Mouse (Mus musculus): ENCODE measurements around the gene Hhat.
A peak's percentile ranks its signal among the peaks of the same experiment; 100 is the strongest.

Gene Hhat

DNA sequence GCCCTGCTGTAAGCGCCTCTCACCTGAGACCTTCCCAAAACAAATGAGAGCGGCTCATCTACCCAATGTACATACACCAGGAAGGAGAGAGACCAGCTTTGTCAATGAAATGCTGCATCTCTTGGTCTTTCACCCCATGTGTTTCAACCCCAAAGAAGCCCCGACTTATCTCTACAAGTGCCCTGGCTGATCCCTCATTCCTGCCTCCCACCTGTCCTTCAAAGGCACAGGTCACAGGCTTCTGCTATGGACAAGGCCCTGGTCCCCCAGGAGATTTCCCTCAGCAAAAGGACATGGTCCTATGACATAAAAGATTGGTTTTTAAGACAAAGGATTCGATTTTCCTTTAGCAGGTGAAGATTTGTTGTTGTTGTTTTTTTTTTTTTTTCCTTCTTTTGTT is 227.3 kb downstream of the Hhat start:
- DNase-seq: no peak

DNA sequence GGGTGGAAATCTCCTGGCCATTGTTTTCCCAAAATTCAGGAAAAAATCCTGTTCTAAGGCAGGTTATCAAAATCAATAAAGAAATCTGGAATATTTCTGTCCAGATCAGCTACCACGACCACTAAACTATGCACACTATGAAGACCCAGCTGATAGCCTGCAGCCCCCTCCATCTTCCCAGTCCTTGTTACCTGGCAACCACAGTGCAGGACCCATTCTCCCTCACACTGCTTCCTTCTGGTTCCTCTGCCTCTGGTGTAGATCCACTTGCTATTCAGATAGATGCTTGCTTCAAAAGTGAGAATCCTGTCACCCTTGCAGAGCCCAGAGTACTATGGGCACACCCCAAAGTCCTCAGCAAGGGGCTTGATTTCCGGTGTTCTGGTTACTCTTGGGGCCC is 228.9 kb downstream of the Hhat start:
- DNase-seq: no peak

DNA sequence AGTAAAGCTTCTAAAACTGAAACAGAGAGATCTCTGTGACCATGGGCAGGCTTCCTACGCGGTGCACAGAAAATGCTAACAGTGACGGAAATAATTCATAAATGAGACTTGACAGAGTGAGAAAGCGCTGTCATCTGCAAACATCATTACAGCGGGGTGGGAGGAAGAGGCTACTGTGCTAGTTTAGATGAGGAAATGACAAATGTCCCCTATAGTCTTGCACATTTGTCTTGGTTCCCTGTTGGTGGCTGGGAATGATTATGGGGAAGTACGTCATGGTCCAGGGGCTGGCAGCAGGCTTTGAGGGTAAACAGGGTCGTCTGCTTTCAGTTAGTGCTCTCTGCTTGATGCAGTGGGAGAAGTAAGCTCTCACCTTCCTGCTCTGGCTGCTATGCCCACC is 233.9 kb downstream of the Hhat start:
- no peak for DNase-seq

DNA sequence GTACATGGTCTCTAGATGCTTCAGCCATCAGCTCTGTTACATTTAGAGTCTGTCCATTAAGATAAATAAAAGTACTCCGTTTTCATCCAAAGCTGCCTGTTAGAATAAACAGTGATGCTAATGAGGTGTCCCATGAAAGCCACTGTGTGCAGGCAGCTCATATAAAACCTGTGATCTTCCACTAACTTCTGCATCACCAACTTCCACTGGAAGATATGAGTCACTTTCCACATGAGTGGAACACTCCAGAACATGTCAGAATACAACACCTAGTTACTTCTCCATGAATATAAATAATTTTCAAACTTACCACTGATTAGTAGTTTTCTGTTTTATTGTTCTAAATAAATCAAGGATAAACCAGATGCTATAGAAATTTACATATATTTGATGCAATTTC is 234.6 kb downstream of the Hhat start:
- no peak for DNase-seq

DNA sequence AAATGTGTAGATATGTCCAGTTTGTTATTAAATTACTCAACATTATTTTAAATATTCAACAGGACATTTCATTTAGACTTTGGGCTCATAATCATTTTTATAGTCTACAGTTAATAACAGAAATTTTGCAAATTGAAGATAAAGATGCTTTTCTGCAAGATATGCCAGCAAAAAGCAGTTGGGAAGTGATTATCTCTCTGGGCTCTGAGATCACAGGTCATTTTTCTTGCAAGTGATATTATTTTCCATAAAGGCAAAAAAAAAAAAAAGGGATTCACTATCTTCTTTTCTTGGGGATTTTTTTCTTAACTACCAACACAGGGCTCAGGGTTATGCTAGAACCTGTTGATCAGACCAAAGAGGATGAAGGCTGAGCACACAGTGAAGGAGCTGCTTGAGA is 238.0 kb downstream of the Hhat start:
- no peak for DNase-seq

DNA sequence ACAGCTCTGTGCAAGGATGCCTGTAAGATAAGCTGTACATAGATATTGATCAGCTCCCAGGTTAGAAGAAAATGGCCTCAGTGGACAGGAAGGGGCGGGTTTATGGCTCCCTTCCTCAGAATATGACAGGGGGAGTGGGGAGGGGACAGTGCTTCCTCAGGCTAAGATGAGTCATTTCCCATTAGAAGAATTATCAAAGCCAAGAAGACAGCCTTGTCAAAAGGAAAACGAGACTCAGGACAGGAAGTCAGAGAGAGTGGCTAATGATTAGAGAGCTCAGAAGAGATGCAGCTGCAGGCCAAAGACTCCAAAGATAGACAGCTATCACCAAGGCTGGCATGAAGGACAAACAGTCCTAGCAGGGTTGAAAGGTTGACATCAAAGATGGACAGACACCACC is 238.8 kb downstream of the Hhat start:
- no peak for DNase-seq

DNA sequence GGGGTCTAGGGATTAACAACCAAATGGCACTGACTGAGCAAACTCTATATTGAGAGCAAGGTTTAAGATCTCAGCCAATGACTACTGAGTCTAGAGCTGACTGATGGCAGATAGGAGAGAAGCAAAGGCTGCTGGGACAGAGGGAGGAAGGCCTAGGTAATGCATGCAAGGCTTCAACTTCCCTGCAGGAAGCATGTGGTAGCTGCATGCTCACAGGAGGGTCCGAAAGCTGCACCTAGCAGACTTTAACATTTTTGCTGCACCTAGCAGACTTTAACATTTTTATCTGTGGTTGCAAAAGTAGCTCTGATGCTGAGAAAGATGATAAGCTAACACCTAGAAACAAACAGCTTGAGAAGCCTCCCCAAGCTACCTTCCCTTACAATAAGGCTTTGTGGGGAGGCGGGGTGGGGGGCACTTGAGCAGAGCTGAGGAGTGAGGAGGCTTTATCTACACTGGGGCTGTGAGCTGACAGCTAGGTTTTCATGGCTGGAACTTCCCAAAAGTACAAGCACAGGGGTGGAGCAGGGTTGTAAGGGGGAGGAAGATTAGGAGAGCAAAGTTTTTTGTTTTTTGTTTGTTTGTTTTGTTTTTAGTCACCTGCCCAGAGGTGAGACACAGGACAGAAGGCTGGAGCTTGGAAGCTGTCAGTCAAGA is 239.4 kb downstream of the Hhat start:
- DNase-seq: no peak

DNA sequence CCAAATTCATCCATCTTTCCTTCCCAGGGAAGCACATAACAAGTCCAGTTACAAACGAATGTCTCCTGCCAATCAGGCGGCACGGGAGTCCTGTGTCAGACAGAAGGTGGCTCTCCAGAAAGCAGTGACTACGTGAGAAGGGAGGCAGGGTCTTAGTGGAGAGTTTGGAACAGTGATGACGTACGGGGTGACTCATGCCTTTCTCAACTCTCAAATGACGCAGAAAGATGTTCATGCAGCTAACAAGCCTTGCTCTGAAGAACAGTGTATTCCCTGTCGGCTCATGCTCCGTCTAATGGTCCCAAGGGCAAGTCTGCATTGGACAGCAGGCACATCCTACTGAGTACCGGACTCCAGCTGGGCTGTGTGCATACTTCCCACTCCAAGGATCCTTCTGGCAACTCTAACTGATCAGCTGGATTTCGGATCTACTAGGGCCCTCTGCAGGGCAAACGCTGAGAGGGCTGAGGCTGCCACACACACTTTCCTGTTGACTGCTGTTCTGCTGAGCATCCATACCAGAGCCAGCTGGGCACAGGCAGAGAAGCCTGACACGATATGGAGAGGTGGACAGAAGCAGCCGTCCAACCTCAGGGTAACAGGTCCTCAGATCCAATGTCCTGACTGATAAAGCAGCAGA is 245.2 kb downstream of the Hhat start:
- DNase-seq: peak; percentile 18

DNA sequence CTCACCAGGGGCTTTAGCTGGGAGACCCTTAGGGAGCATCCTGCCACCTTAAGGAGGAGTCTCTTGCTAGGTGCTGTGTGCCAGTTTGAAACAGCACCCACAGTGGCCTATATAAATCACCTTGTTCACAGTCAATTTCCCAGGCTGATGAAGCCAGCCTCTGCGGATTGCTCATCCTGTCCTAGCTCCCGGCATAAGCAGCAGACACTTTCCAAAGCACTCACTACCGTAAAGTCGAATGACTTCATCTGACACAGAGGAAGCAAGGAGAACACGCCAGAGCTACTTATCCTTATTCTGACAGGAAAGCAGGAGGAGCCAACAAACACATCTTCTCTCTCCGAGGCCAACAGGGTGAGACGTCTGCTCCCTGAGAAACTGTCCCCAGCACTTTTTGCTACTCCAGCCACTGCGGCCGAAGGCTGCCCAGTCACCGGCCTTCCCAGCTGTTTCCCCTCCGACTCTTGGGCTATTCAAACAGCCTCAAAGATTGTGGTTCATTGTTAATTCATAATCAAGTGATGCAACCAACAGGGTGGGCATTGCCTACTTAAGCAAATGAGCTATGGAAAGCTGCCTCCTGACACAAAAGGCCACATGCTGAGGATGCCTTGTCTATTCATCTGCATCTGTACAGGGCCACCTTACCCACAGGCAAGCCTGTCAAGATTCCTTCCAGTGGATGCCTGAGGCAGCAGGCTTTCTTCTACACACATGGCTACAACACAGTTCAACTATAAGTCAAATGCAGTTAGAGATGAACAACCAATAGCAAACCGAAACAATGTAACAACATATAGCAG is 248.4 kb downstream of the Hhat start:
- DNase-seq: peak; percentile 21

DNA sequence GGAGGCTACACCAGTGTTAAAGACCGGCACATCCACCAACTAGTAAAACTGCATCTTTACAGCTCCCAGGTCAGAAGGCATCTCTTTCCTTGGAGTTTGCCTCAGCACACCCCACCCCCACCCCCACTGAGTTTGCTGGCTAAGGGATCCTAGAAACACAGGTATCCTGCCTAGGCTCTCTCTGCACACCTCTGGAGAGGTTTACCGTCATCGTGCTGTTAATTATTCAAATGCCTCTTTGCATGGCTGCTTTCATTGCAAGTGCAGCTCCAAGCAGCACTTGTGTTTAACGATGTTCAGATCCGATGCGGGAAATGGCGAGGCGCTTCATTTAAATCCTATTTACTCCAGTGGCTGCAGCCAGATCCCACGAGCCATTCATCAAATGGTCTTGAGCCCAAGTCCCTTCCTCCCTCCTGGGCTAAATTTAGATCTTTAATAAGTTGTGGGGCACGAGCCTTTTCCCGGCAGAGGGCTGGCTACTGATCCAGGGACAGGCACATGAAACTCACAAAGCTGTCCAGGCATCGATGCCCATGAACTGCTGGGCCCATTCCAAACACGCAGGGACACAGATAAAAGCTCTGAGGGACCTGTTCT is 250.1 kb downstream of the Hhat start:
- peak; percentile 12 for DNase-seq

DNA sequence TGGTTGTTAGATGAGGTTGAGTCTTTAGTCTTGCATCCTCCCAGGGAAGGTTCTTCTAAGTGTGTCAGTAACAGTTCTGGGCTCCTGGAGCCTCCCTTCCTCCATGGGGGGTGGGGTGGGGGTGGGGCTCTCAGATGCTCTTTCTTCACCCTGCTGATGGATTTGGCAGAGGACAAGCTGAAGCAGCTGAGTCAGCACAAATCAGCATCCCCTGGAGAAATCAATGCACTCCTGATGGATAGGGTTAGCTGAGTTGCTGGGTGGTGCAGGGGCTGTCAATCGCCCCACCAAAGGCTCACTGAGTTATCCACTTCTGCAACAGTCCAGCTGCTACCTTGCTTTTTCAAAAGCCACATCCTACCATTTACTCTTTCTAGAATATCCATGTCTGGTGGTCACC is 251.3 kb downstream of the Hhat start:
- DNase-seq: no peak

DNA sequence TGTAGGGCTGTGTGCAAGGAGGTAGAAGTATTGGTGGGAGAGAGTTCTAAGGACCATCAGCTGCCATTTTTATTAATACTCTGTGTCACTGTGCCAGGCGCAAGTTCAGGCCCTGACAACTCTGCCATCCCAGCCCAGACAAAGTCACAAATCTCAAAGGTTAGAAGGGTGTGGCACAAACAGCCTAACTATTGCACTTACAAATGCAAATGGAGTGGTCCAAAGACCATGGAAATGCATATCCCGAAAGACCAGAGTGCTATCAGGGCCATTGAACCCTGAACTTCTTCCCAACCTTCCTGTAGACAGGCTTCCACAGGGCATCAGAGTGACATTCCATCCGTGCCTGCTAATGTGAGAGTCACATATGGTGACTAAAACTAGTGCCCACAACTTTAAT is 255.7 kb downstream of the Hhat start:
- DNase-seq: no peak

DNA sequence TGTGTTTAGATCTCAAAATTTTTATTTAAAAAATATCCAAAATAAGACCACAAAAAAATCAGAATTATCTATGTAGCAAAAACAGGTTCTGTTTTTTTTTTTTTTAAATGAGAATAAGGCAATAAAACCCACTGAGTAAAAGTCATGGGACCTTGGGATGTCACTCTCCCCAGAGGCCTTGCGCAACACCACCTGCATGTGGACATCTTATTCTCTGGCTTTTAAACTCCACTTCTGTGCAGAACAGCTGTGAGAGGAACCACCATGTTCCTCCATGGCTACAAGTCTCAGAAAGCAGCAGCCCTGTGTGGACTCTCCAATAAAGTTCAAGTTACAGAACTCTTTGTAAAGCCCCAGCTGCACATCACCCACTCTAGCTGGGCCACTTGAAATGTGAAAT is 258.2 kb downstream of the Hhat start:
- DNase-seq: no peak

DNA sequence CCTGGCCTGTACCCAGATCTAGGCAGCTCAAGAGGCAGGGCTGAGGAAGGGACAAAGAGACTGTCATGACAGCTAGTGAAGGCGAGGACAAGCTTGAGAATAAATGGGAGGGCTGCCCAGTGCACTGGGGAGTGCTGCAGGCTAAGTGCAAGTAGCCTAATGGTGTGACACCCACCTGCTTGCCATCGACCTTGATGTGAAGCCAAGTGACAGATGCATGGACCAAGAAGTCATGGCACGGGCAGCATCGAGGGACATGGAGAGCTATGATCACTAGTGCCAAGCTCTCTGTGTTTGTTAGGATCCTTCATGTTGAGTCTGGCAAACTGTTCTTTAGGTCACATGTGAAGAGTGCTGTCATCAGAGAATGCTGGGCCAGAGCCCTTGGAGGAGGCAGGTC is 267.4 kb downstream of the Hhat start:
- DNase-seq: no peak

DNA sequence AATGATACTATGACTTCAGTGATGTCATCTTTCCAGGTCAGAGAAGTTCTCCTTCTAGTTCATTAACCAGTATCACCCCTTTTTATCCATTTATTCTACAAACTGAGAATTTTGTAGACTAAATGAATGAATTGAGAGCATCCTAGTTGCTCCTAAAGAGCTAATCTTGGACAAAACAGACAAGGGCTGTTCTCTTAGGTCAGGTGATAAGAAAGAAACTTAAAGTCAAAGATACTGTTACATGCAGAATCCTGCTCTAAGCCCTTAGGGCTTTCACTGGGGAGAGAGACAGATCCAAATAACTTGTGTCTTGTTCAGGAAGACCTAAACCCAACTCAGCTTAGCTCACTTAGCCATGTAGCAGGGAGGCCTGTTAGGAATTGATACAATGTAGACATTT is 268.2 kb downstream of the Hhat start:
- no peak for DNase-seq

DNA sequence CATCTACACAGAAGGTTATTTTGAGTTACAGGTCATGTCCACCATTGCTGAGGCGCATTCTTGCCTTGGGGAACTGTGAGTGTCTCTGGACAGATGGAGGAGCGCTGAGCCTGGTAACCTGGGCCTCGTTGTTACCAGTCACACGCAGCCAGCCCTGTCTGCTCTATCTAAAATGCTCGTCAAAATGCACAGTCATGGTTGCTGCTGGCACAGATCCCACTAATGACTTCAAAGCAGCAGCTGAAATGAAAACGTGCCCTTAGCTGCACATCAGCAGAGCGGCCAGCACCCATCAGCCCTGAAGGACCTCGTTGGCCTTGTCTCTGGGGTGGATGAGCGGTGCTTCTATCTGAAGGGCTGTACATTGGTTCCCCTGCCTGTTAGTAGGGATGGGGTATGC is 269.0 kb downstream of the Hhat start:
- DNase-seq: no peak

DNA sequence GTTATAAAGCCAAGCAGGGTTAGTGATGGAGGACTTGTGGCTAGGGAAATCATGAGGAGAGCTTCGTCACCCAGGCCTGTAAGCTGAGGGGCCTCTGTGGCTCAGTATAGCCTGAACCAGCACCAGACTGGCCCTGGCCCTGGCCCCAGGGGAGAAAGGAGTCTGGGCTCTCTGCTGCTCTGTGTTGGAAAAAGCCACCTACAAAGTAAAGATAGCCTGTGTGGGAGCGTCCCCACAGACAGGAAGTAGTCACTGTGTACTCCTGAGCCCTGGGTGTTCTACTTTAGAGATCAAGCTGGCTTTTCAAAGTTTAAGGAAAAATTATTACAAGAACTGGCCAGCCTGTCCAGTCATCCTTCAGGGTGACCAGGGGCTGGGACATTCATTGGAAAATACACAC is 273.5 kb downstream of the Hhat start:
- no peak for DNase-seq

DNA sequence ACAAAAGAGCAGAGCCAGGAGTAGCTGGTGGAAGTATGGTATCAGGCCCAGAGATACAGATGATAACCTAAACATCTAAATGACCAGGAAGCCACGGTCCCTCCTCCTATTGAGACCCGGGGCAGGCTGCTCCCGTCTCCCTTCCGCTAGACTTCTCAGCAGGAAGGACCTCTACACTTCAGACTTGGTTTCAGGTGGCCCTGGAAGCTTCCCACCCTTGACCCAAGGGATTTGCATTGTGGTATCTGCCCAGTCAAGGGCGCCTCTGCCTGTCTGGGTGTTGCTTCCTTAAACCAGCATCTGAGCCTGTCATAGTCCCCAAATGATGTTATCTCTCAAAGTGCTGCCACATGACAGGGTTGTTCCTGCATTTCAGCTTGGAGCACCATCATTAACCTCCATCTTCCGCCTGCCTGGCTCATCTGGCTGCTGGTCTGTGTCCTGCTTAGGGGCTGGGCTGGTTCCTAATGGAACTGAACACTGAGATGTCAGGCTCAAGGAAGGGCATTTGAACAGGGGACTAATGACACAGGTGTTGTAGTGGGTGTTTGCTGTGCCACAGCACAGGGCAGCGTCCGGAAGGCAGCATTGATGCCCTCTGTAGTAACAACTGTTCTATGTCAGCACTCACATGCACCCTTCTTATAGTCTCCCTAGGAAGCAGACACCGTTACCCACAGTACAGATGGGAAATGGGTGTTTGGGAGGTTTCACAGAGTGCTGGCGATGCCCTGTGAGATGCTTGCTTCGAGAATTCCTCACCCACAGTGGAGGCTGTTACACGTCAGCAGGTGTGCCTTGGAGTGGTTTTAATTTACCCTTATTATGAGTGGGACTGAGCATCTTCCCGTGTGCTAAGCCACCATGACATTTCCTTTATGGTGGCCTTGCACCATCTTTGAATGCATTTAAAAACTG is 280.9 kb downstream of the Hhat start:
- no peak for DNase-seq

DNA sequence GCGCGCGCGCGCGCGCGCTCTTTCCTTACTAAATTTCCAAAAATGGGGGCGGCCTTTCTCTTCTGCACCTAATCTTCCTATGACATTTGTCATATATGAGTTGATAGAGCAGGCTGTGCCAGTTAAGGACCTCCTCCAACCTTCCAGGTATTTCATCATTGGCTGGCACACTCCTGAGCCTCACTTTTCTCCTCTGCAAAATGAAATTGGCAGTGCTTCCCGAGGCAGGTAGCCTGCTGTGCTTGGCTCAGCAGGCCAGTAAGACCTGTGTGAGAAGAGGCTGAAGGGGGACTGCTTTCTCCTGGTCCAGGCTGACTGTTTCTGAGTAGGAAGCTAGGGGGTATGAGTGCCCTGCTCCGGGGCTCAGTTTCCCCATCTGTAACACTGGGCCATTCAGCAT is 283.5 kb downstream of the Hhat start:
- no peak for DNase-seq

DNA sequence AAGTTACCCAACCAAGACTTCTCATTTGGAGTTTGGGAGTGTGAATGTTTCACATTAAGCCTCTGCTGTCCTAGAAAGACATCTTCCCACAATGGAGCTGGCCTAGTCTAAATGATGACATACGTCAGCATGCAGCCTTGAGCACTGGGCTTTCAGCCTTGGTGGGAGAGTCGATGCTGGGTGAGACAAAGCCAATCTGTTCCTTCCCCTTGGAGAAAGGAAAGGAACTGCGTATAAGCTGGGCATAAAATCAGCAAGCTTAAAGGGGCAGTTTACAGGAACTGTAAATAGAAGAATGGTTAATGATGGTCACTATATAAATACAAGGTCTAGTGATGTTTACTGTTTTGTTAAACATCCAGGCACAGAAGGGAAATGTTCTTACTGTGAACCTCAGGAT is 286.0 kb downstream of the Hhat start:
- DNase-seq: no peak

DNA sequence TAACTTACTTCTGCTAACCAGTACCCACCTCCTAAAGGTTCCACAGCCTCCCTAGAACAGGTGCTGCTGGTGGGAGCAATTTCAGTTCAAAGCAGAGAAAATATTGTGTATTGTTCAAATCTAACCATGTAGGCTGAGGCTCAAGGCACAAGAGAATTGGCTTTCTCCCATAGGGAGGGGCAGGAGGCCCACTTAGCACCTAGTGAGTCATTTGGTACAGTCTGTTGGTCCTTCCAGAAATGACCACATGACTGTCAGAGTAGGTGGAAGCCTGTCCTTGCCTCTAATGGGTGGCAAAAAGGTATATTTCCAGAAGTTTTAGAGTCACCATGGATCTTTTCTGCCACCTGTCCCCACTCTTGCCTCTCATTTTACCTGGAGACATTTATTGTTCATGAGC is 289.6 kb downstream of the Hhat start:
- no peak for DNase-seq

DNA sequence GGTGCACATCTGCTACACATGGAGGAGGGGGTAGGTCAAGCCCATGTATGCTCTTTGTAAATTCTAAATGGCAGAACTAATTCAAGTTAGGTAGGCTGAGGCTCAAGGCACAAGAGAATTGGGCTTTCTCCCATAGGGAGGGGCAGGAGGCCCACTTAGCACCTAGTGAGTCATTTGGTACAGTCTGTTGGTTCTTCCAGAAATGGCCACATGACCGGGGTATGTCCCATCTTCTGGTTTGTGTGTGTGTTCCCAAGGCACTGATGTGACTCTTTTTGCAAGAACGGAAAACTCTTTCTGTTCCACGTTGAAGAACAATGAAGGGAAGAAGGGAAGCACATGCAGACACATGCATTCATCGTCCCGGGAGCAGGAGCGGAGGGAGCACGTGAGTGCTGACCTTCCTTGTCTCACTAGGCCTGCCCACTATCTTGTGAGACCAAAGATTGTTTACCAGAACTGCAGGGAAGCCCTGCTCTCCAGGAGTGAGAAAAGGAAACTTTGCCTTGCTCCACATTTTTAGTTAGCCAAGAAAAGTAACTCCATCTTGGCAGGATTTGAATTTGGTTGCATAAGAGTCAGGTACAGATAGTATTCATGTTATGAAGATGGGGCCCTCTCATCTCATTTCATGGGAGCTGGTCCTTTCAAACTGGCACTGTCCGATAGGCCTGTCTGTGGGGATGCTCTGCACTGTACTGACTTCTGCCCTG is 290.8 kb downstream of the Hhat start:
- DNase-seq: no peak

All from kidney, postnatal 10 days (tissue).